Mouse (Mus musculus) T-cell, adult 2 months (primary cell): ENCODE measurements around the gene Plxnb2.

Experiments used
- DNase-seq: peaks from one replicate; pipeline ENCODE4 v3.0.0; 2022; ENCODE audit warnings: low spot score

Gene Plxnb2

DNA sequence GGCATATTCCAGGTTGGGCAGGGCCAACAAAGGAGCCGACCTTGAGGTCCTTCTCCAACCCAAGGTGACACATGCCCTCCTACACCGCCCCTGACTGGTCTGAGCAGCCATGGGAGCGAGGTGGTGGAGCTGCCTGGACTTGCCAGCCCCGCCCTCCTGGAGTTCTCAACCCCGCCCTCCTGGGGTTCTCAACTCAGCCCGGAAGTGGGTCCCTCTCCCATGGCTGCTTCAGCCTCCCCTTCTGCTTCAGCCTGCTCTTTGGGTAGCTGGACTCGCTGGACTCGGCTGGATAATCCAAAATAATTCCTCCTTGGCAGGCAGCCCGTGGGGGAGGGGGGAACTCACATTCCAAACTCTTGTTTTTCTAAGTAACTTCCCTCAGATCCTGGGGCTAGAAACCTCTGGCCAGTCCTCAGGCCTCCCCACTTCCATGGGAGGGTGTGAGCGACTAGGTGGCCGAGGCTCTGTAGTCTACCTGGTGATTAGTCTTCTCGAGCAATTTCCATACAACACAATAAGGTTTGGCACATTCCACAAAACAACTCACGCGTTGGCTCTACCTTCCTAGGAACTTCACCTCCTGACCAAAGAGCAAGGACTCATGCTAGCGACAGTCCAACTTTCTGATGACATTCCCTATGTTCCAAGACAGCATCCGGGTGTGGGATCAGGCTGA lies 1.5 kb downstream of the Plxnb2 start:
- DNase-seq = no peak

DNA sequence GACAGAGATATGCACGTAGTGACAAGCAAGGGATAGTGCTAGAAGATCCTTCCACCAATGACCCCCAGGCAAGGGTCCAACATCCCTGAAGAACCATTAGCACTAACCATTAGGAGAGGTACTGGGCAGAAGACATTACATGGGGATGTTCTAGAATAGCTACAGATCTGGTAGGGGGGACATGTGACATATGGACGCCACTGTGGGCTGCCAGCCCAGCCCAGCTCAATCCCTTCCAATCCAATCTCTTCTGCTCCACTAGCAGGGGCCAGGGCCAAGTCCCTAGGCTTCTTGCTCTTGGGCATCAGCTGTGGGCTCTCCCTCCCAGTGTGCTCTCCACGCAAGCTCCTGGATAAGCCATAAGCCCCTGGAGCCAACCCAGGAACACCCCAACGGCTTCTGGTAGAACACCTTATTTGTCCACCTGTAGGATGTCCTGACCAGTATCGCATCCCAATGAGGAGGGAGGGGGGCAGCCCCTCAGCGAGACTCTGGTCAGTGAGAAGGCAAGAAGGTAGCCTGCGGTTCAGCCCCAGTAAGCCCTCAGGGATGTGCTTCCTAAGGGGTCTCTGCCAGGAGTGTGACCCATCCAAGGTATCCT lies 2.2 kb downstream of the Plxnb2 start:
- no peak for DNase-seq

DNA sequence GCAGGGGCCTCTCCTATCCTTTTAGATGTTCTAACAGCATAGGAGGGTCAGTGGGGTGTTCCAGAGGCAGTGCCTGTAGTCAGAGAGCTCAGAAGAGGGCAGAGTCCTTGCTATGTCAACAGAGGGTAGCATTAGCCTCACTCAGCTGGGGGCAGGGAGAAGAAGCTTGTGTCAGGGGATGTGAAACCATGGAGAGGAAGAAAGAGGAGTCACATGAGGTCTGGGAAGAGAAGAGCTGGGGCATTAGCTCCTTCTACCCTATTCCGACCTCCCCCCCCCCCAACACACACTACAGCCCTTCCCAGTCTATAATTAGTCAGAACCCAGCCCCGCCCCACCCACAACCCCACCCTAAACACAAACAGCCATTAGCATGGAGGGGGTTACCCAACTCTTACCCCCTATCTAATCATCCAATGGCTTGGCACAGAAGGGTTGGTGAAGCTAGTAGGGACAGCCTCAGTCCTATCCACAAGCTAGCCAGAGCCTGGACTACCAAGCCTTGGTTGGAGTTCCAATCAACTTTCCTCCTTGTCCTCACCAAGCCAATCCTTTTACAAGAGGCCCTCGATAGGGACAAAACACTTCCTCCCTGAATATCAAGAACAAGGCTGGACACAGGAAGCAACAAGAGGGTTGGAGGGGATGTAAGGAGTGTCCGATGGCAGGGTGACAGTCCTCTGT lies 2.9 kb downstream of the Plxnb2 start:
- DNase-seq = no peak

DNA sequence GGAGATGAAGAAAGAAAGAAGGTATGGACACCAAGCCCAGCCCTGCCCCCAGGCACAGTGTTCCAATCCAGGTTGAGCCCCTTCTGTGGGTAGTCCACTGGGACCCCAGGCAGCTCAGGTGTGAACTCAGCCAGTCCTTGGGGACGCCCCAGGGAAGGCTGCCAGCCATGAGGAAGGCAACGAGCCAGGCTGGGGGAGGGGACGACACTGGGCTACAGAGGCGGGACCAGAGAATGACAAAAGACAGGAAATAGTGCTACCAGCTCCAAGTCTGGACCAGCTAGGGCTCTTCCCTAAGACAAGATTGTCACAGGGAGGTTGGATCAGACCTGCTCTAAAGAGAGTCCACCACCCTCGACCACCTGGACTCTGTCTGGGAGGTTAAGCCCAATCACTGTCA lies 3.5 kb downstream of the Plxnb2 start:
- DNase-seq = no peak

DNA sequence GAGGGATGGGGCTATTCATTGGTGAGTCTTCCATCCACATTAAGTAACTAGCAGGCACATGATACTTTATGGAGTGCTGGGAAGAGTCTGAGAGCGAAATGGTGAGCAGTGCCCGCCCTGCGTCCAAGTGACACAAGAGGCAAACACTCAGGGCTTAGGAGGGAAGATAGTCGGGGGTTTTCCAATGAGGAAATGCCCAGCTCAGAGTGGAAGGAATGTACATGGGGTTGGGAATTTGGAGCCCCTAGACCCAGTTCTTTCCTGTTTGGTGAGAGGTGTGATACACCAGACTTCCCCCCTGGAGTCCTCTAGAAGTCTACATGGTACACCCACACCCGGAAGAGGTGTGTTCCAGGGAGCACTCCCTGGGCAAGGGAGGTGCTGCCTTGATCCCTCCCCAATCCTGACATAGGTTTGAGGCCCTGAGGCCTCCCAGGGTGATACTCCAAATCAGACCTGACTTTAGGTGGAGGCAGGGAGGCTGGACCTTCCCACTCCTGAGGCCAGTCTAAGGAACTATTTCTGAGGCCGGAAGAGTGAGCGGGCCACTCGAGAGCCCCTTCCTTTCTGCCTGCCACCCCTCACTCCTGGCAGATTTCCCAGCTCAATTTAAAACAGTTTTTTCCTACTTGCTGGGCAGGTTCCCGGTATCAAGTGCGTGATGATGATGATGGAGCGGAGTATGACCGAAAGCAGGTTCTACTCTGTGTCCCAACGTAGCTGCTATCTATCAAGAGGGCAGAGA lies 5.0 kb downstream of the Plxnb2 start:
- DNase-seq = no peak

DNA sequence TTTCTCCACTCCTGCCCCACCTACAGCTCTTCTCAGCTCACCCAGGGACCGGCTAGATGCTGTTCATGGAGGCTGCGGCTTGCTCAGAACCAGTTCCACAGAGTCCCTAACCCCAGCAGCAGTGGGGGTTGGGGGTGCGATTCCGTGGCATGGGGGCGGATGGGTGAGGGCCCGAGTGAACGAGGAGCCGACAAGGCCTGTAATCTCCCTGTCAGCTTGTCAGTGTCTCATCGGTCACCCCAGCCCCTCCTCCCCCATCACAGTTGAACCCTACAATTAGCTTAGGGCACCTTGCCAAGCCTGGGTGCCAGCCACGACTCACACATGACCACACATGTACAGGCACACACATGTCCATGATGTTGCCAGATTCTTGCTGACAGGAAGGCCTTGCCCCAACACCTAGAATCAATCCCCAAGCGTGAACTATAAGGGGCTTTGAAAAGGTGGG lies 5.7 kb downstream of the Plxnb2 start:
- DNase-seq = no peak

DNA sequence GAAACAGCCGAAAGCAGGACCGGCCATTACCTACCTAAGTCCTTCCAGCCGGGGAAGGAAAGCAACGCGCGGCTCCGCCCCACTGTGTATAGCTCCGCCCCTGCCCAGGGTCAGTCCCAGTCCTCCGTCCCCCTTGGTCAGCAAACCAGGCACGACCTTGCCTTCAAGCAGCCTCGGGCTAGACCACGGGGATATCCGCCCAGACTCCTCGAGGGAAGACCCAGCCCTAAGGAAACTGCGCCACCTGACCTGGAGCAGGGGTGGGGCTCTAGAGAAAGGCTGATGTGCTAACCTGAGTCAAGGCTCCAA lies 6.7 kb downstream of the Plxnb2 start:
- no peak for DNase-seq

DNA sequence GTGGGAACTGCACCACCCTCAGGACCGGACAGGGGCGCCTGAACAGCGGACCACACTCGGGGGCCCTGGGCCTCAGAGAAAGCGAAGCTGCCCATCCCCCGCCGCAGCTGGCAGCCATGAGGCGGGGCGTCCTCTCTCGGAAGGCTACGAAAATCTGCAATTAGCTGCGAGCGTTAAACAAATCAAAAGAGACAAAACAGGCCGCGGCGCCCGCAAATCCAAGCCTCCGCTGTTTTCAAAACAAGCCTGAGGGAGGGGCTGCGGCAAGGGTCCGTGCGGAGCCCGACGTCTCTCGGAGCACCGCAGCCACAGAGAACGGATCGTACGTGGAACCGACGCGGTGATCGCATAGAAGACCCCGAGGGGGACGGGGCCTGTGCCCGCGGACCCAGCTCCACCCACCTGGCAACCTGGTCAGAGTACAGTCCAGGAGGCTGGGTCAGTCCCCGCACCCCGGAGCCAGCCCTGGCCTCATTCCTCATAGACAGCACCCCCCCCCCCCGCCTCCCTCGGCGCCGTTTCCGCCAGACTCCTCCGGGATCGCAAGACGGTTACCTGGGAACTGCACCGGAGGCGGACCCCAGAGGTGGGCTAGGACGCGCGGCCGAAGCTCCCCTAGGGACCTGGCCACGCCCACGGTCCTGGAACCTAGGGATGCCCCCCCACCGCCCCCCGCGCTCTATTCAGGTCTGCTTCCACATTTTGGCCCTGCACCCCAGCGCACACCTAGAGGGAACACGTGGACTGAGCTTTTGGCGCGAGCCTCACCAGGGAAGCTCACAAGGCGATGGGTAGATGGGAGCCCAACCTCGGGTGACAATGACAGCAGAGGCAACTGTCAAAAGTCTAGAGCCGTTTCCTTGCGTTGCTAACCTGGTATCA lies 7.3 kb downstream of the Plxnb2 start:
- no peak for DNase-seq

DNA sequence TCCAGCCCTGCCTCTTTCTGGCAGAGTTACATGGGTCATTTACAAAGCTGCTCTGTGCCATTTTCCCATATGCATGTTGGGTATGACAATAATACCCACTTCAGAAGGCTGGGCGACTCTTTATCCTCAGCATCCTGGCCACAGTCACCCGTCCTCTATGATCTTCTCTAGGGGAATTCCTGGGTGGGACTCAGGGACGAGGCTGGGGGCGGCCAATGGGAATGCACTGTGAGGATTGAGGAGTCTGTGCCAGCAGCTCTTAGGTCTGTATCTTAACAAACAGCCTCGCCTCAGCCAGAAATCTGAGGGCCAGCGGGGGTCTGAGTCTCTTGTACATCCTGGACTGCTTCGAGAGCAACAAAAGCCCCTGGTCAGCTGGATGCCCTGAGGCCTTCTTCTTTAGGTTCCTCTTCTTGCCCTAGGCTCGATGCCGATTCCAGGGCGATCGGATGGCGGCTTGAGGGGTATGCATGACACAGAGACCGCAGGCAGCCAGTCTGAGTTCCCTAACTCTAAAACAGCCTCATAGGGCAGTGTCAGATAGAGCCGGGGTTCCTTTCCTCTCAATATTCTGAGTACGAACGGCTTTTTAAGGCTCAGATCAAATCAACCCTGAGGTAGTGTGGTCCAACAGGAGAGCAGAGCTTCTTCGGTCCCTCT lies 8.2 kb downstream of the Plxnb2 start:
- no peak for DNase-seq

DNA sequence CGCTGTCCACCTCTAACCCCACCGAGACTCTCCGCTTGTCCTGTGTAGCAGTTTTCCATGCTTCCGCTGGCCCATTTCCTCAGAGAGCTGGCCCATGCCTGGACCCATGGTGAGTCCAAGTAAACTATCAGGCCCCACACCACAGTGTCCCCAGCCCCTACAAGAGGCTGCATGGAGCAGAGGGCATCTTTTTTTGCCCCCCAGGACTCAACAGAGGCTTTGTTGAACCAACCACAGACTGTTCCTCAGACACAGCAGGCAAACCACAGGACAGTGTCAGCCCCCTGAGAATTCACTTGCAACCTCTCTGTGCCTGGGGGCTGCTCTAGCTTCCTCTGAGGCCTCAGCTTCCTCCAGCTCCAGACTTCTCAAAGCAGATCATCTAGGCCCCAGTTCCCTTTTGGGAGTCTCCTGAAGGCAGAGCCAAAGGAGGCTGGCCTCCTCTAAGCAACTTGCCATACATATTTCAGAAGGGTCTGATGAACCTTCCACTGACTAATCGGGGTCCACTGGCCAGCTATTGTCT lies 9.0 kb downstream of the Plxnb2 start:
- DNase-seq = no peak

DNA sequence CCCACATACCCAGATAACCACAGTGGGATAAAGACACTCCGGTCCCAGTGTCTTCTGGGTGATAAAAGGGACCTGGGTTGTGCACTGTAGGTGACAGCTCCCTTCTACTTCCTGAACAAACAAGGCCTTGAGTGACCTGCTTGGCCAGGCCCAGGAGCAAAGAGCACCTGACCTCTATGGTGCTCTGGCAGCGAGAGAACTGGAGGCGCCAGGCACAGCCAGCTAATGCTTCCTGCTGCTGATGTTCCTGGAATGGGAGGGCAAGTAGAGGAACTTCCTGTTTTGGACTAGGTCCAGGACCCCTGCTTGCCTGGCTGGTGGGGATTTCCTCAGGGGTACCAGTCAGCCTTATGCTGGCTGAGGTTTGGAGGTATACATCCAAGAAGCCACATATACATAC lies 10.5 kb downstream of the Plxnb2 start:
- DNase-seq = no peak

DNA sequence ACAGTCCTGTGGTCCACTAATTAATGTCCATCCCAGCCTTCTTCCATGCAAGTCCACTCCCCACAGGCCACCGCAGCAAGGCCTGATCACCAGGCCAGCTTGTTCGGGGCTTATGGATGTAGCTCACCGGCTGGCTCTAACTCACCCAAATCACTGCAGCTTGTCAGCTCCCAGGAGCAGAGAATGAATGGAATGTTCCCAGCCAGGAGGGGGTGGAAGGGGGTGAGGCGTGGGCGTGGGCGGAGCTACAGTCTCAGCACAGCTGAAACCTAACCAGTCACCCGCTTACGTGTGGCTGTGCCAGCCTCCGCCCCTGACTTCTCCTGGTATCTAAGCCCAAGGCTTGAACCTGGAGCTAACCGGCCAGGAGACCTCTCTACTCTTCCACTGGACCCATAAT lies 11.2 kb downstream of the Plxnb2 start:
- DNase-seq = no peak

DNA sequence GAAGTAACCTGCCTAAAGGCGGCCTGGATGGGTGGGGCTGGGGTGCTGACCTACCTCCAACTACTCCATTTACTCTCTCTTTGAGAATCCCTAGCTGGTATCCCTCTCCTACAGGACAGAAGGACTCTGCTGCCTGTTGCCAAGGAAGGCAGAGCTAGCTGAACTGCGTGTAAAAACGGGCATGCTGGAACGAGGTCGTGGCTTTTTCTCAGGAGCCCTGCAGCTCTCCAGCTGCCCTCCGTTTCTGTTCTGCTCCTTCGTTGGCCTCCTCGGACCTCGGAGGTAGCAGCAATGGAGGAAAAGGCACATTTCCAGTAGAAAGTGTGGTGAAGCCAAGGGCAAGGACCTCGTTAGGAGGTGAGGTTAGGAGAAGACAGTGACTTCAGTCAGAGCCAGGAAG lies 11.7 kb downstream of the Plxnb2 start:
- DNase-seq = no peak

DNA sequence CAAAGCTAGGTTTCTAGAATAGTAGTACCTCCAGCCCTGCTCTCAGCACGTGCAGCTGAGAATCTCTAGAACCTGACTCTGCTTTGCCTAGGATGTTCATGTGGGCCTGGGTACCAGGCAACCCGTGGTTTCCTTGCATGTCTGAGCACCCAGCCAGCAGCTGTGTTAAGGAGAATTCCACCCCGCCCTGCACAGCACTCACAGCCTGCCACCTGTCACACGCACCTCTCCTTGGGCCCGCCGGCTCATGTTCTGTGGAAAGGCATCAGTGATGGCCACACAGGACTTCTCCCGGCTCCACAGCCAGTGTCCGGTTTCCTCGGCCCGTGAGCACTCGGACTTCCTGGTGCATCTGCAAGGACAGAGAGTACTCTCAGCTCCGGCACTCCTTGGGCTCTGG lies 15.1 kb downstream of the Plxnb2 start:
- no peak for DNase-seq

DNA sequence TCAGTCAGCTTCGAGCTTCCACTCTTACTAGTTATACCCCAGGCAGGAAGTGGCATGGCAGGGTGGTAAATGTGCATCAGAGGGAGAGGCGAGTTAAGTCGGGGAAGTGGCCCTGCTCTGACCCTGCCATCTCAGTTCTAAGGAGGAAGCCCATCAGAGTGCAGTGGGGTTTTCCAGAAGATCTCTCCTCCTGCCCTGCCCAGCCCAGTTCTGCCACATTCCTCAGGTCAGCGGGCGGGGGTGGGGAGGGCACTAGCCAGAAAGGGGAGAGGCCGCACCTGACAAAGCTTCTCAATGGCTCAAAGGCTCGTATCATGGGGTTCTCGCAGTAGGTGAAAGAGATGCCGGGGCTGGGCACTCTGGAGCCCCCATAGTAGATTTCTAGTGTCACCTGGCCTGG lies 19.2 kb downstream of the Plxnb2 start:
- DNase-seq = no peak

DNA sequence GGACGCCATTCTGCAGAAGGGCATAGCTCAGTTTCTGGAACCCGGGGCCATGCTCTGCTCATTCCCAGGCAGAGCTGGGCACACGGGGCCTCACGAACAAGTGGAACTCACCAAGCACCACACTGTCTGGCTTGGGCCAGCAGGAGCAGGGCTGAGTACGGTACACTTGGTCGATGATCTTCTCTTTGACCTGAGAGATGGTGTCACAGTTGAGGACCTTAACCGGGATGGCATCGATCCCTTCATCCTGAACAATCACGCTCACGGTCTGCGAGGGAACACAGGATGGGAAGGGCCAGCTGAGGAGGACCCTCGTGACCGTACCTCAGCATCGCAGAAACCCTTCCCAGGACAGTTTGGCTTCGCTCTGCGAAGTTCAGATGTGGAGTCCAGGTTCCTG lies 22.1 kb downstream of the Plxnb2 start:
- DNase-seq = no peak

DNA sequence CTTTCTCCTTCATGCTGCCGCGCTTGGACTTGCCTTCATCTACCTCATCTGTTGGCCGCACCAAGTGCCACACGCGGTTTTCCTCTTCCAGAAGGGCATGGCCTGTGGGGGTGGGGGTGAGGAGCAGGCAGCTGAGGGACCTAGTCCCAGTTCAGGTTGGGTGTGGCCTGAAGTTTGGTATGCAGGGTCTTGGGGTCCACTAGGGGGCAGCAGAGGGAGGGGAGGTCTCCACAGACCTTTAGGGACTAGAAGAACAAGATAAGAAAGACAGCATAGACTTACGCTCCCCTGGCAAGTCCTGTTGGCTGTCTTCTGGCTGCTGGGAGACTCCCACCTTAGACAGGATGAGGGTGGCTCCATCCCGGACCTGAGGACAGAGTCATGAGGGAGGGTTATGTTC lies 22.6 kb downstream of the Plxnb2 start:
- peak; percentile 74 for DNase-seq

DNA sequence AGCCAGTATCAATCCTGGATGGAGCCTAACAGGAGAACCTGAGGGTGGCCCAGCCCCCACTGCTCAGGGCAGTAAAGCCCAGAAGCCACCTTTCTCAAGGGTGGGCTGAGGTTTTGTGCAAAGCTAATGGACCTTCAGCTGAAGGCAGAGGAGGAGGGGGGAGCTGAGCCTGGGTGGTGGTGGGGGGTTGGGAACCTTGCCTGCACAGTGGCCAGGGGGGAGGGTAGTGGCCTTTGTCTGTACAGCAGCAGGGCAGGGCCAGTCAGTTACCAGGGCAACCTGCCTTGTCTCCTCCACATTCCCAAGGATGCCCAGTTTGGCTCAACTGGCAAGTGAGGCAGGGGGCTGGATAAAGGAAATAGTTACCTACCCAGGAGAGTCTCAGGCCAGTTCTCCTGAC lies 28.3 kb downstream of the Plxnb2 start:
- DNase-seq = no peak

DNA sequence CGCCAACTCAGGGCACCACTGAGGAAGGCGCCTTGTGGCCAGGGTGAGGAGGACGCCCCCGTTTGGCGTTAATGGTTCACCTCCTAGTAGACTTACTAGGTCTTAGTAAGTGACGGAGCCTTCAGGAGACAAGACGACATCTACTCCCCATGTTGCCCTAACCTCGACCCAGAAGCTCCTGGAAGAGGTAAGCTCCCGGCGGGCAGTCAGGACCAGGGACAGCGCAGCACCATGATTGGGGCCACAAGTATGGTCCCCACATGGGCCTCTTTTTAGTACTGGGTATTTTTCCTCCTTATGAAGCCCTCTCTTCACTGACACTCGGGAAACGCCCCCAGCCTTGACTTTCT lies 30.6 kb downstream of the Plxnb2 start:
- peak; percentile 31 for DNase-seq

DNA sequence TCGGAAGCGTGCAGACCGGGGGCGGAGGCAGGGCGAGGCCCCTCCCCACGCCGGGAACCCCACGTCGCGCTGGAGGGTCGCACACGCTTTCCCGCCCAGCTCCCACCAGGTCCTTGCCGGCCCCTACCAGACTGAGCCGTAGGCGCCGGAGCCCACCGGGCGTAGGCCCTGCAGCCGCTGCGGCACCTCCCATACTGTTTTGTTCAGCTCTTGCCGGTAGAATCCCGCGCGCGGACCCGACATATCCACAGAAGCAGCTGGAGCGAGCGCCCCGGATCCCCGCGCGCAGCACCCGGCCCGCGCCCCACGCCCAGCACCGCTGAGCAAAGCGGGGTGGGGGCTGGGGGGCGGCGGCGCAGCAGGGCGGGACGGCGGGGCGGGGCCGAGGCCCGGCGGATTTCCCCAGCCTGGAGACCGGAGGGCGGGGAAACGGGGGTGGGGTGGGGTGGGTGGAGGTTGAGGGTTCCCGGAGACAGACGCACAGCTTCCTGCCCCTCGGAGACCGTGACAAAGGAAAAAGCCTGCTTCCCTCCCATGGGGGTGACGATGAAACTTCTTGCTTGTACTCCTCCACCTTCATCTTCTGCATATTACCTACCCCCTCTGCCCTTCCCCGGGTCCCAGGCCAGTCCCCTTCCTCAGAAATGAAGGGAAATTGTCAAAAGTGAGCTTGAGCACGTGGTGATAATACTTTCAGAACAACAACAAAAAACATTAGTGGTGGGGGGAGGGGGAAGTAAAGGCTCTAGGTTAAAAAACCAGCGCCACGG lies 31.1 kb downstream of the Plxnb2 start, which contains the start of gene Mapk11:
Gene Mapk11, minus strand, starts transcription at position 358 of the 770 bp plus-strand sequence.
- DNase-seq = peak; percentile 66
